Mouse (Mus musculus) spleen, adult 2 months (tissue): Measurements from ENCODE around the gene Nlrp10.

Experiments
- CTCF ChIP-seq: fragments of 200-500 bp; IDR thresholded peaks from 2 replicates; pipeline ENCODE4 v1.5.1; 2011; ENCODE audit warnings: mild to moderate bottlenecking, inconsistent platforms; ENCODE audit not compliant: insufficient read depth, insufficient read length, insufficient replicate concordance; ENCODE audit errors: extremely low read depth
- POLR2A ChIP-seq: fragments of 200-500 bp; IDR thresholded peaks from 2 replicates; pipeline ENCODE4 v1.6.1; 2011; ENCODE audit warnings: low read depth, low read length, inconsistent platforms

DNA sequence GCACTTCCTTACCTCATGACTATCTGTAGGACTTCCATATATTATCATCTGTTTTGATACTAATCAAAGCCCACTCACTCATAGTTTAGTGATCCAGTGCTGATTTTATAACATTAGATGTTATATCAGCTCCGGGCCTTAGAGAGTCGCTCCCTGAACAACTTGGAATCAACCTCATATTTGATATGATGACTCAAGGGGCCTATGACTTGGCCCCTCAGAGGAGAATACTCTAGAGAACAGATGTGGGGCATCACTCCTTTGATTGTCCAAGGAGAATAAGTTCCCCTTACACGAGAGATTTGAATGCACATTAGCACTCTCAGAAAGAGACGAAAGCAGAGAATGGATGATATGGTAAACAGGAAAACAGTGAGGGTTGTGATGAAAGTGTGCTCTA is 45.1 kb downstream of the Nlrp10 start, which contains the start of gene Olfr518:
- TF ChIP-seq CTCF (no peak), POLR2A (no peak)
